Mouse (Mus musculus): Measurements from ENCODE around the gene Abr.

Gene Abr

DNA sequence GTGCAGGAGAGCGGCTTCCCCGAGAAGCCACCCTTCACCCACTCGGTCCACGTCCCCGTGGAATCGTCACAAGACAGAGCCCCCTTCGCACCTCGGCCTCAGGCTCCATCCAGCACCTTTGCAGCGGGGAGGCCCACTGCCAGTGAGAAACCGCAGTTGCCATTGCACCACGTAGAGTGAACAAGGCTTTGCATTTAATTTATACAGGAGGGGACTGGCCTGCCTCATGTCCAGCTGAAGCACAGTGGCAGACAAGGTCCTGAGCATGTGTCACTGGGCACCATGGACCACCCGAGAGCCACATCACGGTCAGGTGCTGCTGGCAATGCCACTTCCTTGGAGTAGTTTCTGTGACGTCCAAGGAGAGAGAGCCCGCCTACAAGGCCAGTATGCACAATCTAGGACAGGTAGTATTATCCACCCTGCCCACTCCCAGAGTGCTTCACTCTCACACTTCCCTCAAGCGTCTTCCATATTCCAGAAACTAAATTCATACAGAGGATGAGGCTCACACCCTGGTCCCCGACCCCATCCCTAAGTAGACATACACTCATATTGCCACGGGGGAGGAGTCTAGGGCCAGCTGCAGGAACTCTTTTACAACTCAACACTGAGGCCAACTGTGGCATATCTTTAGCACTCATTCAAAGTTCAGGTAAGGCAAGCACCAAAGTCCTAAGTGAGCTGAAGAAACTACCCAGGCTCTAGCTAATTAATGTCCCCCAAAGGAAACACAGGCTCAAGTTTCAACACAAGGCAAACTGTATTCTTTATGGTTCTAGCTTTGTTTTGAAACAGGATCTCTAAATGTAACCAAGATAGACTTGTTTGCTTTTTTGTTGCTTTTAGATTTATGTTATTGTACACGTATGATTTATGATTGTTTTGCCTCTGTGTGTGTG lies 126.7 kb downstream of the Abr start:
- in situ Hi-C loops (cut with MboI, MseI): no loop called here

- in situ Hi-C loops (cut with MboI, MseI): loop anchor here (5.0 kb wide), 1 partner anchor 37 kb away; no protein-coding TSS in a partner anchor
These were observed 127.6 kb downstream of the Abr start for GRCm38 (mm10) chr11:76494360-76495126.

DNA sequence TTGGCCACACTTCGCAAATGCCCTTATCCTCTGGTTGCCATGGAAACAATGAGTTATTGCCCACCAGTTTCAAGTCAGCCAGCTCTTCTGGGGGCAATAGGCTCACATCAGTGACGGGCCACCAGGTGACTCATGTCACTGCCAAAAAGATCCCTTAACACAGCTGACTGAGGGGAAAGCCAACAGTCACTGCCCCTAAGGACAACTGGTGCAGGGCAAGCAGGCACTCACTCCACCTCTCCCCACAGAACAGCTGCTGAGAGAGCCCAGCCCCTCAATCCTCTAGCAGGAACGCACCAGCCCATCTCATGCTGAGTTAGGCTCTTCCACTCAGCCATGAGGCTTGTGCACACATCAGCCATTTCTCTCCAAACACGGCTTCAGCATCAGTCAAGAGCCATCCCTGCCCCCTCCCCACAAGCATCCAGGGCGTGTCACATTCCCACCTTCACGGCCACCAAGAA lies 128.3 kb downstream of the Abr start:
- in situ Hi-C loops (cut with MboI, MseI): loop anchor here (5.0 kb wide), 1 partner anchor 37 kb away; no protein-coding TSS in a partner anchor

DNA sequence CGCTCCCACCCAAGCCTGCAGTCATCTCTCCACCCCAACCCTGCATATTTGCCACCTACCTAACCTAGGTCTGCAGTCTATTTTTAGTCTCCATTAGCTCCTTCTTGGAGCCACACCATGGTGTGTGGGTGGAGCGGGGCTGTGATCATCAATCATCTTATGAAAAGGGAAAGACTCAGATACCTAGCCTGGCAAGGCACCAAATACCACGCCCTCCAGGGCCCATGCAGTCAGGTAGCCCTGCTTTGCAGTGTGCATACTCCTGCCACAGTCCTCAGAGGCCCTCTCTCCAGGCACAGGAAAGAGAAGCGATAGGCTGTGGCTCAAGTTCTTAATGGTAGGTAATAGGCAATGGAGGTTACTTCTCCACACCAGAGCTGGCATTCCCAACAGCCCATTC lies 128.9 kb downstream of the Abr start:
- in situ Hi-C loops (cut with MboI, MseI): loop anchor here (5.0 kb wide), 1 partner anchor 36 kb away; no protein-coding TSS in a partner anchor

DNA sequence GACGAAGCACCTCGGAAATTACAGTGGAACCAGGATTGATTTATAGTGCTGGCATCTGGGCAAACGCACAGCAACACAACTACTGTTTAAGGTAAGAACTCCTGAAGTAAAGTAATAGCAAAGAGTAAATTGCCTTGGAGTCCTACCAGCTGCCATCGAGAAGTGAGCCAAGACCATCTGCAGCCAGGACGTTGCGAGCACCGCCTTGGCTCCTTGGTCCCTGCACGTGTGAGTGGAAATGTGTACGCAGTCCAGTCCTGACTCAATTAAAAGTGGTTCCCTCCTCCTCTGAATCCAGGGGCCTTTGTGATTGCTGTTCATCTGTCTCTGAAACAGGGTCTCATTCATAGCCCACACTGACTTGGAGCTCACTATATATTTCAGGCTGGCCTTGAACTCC lies 130.3 kb downstream of the Abr start:
- in situ Hi-C loops (cut with MboI, MseI): loop anchor here (5.0 kb wide), 1 partner anchor 35 kb away; no protein-coding TSS in a partner anchor

DNA sequence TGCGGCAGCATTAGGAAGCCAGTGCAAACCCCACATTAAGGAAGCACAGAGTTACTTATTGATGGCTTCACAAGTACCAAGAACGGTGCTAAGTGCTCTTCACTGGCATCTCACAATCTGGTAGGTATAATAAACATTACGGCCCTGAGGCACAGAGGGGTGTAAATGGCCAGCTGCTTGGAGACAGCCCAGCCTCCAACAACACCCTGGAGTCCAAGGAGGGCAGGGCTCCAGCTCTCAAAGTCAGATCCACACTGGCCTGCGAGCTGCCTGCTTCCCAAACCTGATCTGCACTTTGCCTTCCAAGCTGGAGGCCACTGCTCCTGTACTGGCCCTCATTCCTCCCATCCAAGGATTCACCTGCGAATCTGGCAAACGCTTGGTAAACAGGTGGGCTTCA lies 132.7 kb downstream of the Abr start:
- in situ Hi-C loops (cut with MboI, MseI): no loop called here

DNA sequence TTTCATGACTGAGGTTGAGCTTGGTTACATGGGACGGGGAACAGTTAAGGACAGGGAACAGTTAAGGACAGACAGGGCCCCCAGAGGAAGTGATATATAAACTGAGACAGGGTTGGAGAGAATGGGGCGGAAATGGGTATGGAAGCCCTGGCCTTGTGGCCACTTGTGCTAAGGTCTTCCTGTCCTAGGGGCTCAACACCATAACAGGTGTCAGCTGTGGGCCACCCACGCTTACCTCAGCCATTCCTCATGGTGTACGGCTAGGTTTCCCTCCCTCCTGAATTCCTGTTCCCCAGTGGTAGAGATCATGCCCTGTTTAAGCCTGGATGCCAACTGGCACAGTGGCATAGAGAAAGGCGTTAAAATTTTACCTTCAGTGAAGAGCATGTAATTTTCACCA lies 135.1 kb downstream of the Abr start:
- in situ Hi-C loops (cut with MboI, MseI): no loop called here

GRCm38 (mm10) chr11:76484033-76484432 lies 138.1 kb downstream of the Abr start:
- in situ Hi-C loops (cut with MboI, MseI): no loop called here

DNA sequence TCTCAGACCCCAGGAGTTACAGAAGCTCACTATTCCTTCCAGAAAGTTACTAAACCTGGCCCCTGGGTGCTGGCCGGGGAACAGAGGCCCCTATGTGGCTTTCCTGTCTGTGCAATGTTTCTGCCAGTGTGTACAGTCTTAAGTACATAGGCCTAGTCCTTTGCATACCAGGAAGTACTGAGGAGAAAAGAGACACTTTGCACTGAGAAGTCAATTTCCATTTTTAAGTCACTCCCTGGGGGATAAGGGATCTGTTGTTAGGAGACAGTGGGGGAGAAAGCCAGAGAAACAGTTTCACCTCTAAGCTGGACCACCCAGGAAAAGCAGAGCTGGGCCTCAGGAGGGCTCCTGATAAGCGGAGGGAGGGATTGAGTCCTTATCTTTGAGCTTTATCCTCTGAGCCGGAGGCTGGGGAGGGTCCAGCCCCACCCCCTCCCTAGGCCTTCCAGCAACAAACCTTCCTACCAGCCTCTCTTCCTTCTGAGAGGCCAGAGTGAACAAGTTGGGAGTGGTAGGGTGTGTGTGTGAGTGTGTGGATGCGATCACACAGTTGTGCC lies 138.9 kb downstream of the Abr start:
- in situ Hi-C loops (cut with MboI, MseI): no loop called here

DNA sequence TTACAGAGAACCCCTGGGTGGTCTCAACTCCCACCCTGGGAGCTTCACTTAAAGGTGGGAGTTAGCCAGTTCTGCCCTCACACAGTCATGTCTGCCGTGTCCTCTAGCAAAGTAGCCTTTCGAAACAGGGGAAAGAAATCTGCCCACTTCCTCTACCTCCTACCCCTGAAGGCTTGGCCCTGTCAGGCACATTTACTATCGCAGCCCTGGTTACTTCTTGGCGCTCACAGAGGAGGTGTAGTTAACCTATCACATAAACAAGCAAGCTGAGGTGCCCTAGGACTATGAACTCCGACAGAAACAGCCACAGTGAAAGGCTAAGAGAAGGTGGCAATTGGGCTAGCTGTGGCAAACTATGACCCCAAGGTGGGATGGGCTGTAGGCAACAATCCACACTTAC lies 139.4 kb downstream of the Abr start:
- in situ Hi-C loops (cut with MboI, MseI): no loop called here

GRCm38 (mm10) chr11:76482183-76482582 lies 139.9 kb downstream of the Abr start:
- in situ Hi-C loops (cut with MboI, MseI): no loop called here

DNA sequence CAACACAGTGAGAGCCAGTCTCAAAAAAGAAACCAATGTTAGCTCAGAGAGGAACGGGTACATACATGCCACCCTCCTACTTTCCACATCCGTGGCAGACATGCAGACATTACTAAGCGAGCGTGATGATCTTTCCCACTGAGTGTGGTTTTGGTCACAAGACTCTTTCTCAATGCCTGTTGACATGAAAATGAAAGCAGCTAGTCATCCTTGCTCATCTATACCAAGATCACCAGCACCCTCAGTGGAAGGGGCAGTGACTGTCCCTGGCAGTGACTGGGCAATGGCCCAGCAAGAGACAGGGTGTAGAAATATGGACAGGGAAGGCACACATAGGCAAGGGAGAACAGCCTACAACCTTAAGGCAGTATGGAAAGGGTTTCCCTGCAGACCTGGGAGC lies 142.4 kb downstream of the Abr start:
- in situ Hi-C loops (cut with MboI, MseI): no loop called here

DNA sequence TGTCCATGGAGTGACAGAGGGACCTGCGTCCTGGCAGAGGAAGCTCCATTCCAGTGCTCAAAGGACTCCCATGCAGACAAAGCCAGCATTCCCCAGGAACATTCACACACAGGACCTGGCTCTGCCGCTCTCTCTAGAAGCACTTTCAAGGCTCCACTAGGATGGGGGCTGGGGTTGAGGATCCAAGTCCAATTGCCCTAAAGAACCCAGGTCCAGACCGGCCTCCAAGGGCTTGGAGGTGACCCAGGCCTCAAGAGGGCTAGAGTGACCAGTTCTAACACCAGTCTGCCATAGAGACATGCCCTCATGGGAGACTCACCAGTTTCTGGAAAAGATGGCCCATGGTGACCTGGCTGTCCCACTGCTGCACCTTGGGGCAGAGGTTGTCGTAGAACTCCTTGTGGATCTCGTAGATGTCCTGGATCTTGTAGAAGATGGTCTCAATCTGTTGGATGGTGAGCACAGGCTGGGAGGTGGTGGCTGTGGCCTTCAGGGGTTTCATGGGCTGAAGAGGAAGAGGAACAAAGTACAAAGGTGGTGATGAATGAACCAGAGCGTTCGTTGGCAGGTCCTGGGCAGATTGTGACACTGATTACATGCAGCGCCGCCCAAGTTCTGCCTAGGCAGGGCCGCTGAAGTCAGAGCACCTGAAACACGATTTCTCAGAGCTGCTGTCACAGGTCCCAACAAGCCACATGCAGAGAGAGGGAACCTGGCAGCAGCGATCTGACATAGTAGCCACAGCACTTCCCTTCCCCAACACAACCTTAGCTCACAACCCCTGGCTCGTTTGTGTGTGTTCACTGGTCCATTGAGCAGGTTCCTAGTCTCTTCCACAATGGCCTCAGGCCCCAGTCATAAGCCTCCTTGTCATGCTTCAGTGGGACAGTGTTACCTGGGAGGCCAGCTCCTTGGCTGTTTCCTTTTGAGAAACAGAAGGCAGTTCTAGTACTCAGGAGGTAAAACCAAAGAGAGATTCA lies 143.1 kb downstream of the Abr start:
- in situ Hi-C loops (cut with MboI, MseI): no loop called here

DNA sequence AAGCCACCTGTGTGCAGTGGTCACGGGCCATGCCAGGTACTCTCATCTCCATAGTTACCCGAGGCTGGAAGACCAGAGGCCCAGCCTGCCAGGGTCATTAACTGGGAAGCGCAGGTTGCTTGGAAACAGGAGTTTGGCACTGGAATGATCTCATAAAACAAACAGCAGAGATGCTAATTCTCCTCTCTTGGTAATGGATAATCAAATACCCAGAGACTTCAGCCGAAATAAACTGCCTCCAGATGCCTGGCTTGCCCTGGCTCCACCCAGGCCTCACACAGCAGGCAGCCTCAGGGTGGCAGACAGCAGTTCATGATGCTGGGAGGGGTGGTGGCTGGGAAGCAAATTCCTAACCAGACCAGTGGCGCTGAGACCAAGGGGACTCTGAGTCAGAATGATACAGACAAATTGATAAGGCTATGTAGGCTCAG lies 145.0 kb downstream of the Abr start:
- in situ Hi-C loops (cut with MboI, MseI): no loop called here

DNA sequence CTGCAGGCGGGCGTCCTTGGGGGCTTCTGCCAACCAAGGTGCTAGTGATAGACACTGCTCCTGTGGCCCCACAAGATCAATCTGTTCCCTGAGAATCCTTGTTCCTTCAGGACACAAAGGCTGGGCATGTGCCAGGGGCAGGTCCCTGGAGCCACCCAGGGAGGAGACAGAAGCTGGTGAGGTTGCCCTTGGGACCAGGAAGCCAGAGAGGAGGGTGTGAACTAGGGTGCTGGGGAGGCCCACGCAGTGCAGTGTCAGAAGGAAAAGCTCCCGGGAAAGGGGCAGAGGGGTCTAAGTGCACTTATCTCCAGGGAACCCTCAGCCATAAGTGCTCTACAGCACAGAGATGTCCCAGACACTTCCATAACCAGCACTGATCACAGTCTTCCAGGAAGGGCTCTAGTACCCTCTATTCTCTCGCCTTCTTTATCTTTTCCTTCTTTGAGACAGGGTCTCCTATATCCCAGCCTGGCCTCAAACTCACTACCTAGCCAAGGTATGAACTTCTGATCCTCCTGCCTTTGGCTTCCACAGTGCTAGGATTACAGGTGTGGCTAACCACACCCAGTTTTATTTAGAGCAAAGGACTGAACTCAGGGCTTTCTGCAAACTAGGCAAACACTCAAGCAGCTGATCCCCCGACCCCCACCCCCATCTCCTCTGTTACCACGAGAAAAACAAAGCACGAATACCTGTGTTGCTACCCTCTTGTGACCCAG lies 145.6 kb downstream of the Abr start:
- in situ Hi-C loops (cut with MboI, MseI): no loop called here

DNA sequence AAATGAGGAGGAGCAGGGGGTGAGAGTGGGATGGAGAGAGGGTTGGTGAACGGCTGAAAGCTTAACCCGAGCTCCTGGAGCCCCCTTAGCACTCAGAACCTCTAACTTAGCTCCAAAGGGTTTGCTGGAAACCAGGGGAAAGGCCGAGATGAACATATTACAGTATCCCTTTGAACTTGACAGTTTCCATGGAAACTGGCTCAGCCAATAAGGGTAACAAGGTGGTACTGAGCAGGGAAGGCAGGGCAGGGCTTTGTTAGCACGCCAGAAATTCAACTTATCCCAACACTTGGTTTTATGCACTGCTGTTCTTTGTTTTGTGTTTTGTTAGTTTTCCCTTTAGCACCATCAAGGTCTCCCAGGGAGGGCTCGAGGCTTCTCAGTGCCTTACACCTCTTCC lies 149.5 kb downstream of the Abr start:
- in situ Hi-C loops (cut with MboI, MseI): no loop called here

DNA sequence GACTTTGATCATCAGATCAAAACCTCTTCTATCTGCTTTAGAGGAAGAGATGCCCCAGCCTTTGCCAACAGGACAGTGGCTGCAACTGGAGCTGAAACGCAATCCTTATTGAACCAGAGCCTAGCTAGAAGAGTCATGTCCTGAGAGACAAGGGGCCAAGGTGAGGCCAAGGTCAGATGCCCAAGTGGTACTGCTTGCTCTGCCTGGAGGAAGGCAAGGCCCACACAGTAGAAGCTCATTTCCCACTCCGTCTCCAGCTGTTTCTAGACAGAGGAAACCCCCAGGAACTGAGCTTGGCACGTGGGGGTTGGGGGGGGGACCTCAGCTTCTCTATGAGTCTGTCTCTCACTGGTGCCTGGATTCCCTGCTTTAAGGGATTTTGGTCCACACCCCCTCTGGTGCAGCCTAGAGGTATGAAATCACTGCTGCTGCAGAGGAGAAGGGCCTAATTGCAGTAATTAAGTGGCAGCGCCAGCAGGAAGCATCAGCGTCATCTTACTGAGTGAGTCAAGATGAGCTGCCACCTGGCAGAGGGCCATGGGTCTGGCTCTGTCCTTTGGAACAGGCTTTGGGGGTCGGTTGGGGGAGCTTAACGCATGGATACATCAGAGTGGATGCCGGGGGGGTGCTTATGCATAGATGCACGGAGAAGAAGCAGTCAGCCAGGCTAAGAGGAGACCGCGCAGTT lies 152.7 kb downstream of the Abr start:
- in situ Hi-C loops (cut with MboI, MseI): no loop called here

DNA sequence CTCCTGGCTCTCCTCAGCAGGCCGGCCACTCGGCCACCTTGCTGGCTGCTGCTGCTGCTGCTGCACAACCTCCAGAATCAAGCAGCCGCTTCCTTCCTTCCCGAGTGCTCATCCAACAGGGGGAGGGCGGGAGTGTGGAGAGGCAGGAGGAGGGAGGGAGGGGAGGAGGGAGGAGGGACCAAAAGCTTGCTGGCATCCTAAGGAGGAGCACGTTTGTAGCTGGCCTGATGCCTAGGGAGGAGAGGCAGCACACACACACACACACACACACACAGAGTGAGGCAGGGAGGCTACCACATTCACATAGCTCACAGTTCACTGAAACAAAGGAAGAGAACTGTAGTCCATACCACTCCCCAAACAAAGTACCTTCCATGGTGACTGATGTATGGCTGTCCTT lies 153.8 kb downstream of the Abr start:
- in situ Hi-C loops (cut with MboI, MseI): no loop called here

GRCm38 (mm10) chr11:76467487-76468005 lies 154.6 kb downstream of the Abr start:
- in situ Hi-C loops (cut with MboI, MseI): no loop called here

All from regulatory T cell (primary cell).